Mouse (Mus musculus) heart, embryonic 12.5 days (tissue): ENCODE measurements around the gene Mab21l2. TPM values are rescaled to one million over a fixed set of nuclear protein-coding genes. Genes with fewer than 3 reads are reported as not detected.
A peak's percentile ranks its signal among the peaks of the same experiment; 100 is the strongest.

Source experiments
- ATAC-seq: fragments of 200-750 bp; cut with Nextera tagmentation; 2 replicates; pipeline ENCODE4 v1.8.0; 2017; ENCODE audit warnings: moderate TSS enrichment, moderate library complexity; ENCODE audit not compliant: insufficient number of reproducible peaks, low FRiP score
- H3K27ac ChIP-seq: fragments of 300-500 bp; sonication (generic); 2 replicates; pipeline ENCODE4 v1.5.1; 2016; ENCODE audit warnings: mild to moderate bottlenecking, moderate library complexity; ENCODE audit not compliant: poor library complexity, severe bottlenecking
- H3K27me3 ChIP-seq: fragments of 300-500 bp; sonication (generic); replicated peaks from 2 replicates; pipeline ENCODE4 v1.6.1; 2016; ENCODE audit warnings: mild to moderate bottlenecking, moderate library complexity
- H3K36me3 ChIP-seq: fragments of 300-500 bp; sonication (generic); 2 replicates; pipeline ENCODE4 v1.6.1; 2016; ENCODE audit warnings: mild to moderate bottlenecking, moderate library complexity
- H3K4me1 ChIP-seq: fragments of 300-500 bp; sonication (generic); replicated peaks from 2 replicates; pipeline ENCODE4 v1.6.1; 2016; ENCODE audit warnings: mild to moderate bottlenecking
- H3K4me2 ChIP-seq: fragments of 300-500 bp; sonication (generic); 2 replicates; pipeline ENCODE4 v1.6.1; 2016; ENCODE audit warnings: mild to moderate bottlenecking, moderate library complexity
- H3K4me3 ChIP-seq: fragments of 300-500 bp; sonication (generic); 2 replicates; pipeline ENCODE4 v1.5.1; 2016; ENCODE audit warnings: mild to moderate bottlenecking
- H3K9ac ChIP-seq: fragments of 300-500 bp; sonication (generic); 2 replicates; pipeline ENCODE4 v1.6.1; 2016; ENCODE audit warnings: mild to moderate bottlenecking, moderate library complexity
- H3K9me3 ChIP-seq: fragments of 300-500 bp; sonication (generic); replicated peaks from 2 replicates; pipeline ENCODE4 v1.6.1; 2016; ENCODE audit warnings: mild to moderate bottlenecking, moderate library complexity
- WGBS: fragments of 180-500 bp; shearing (Covaris S2); methylation state at CpG from one replicate; pipeline ENCODE4 v1.1.7; 2016; 5-methylcytosine and 5-hydroxymethylcytosine counted together
- polyA plus RNA-seq: library from polyadenylated mRNA; unstranded; fragments of >200 nt; fragmentation: Nextera tagmentation; extraction: Ambion mirVana; gene quantifications from 2 replicates; pipeline ENCODE4 v1.2.1, GENCODE M21; 2016

Gene Mab21l2
- polyA plus RNA-seq, 1 experiment from 2014 or later = 8.5 TPM

GRCm38 (mm10) chr3:86538645-86539554 is 9.5 kb downstream of the Mab21l2 start:
- Histone ChIP-seq H3K4me3 (no peak overlapping the region), H3K36me3 (no peaks in the 10 kb centered on the region), H3K4me1 (0 out of 2 replicates have a peak, but pooled peaks cover 3% of the 10 kb centered on the region), H3K9ac (no peak overlapping the region), H3K27me3 (no peaks in the 10 kb centered on the region), H3K9me3 (no peaks in the 10 kb centered on the region), H3K4me2 (peak overlapping the region; percentile 21; the same call in 1 of the 2 replicates), H3K27ac (no peak overlapping the region)
- 34% methylated on average over 13 of the region's 13 CpGs for WGBS
- ATAC-seq = no peak

- H3K4me3 ChIP-seq = no peak overlapping the region
- H3K4me1 ChIP-seq = 0 out of 2 replicates have a peak, but pooled peaks cover 3% of the 10 kb centered on the region
- no peaks in the 10 kb centered on the region for H3K36me3 ChIP-seq
- no peak for ATAC-seq
- no peak overlapping the region for H3K27ac ChIP-seq
- H3K9ac ChIP-seq = no peak overlapping the region
- H3K4me2 ChIP-seq = no peak overlapping the region
- H3K9me3 ChIP-seq = no peaks in the 10 kb centered on the region
- 84% methylated on average over 1 of the region's 1 CpGs for WGBS
- H3K27me3 ChIP-seq = no peaks in the 10 kb centered on the region
Observed at GRCm38 (mm10) chr3:86536751-86537150, 11.7 kb downstream of the Mab21l2 start.

- no peak for ATAC-seq
- no peak overlapping the region for H3K27ac ChIP-seq
- 54% methylated on average over 16 of the region's 16 CpGs for WGBS
- no peaks in the 10 kb centered on the region for H3K27me3 ChIP-seq
- no peak overlapping the region for H3K4me3 ChIP-seq
- no peak overlapping the region for H3K9ac ChIP-seq
- H3K36me3 ChIP-seq = no peaks in the 10 kb centered on the region
- H3K9me3 ChIP-seq = no peaks in the 10 kb centered on the region
- peak overlapping the region; percentile 19; the same call in 1 of the 2 replicates for H3K4me2 ChIP-seq
- H3K4me1 ChIP-seq = no peaks in the 10 kb centered on the region
Observed at GRCm38 (mm10) chr3:86531531-86532269, 16.7 kb downstream of the Mab21l2 start.

- no peak overlapping the region for H3K4me3 ChIP-seq
- 79% methylated on average over 3 of the region's 3 CpGs for WGBS
Observed at GRCm38 (mm10) chr3:86522880-86523505, 25.4 kb downstream of the Mab21l2 start.

GRCm38 (mm10) chr3:86518506-86519109 is 29.8 kb downstream of the Mab21l2 start:
- Histone ChIP-seq H3K4me2 (no peak overlapping the region), H3K9me3 (no peaks in the 10 kb centered on the region), H3K4me3 (no peak overlapping the region), H3K27me3 (no peaks in the 10 kb centered on the region), H3K9ac (no peak overlapping the region), H3K4me1 (no peaks in the 10 kb centered on the region), H3K27ac (no peak overlapping the region), H3K36me3 (no peaks in the 10 kb centered on the region)
- no peak for ATAC-seq
- WGBS = 73% methylated on average over 2 of the region's 2 CpGs

More at GRCm38 (mm10) chr3:86522880-86523505, 25.4 kb downstream of the Mab21l2 start:
- no peaks in the 10 kb centered on the region for H3K9me3 ChIP-seq
- H3K4me2 ChIP-seq = no peak overlapping the region
- H3K36me3 ChIP-seq = no peaks in the 10 kb centered on the region
- no peak overlapping the region for H3K27ac ChIP-seq
- no peaks in the 10 kb centered on the region for H3K4me1 ChIP-seq
- no peak overlapping the region for H3K9ac ChIP-seq
- H3K27me3 ChIP-seq = no peaks in the 10 kb centered on the region
- no peak for ATAC-seq

GRCm38 (mm10) chr3:86500586-86500985 is 47.8 kb downstream of the Mab21l2 start:
- no peaks in the 10 kb centered on the region for H3K4me1 ChIP-seq
- H3K4me3 ChIP-seq = no peak overlapping the region
- H3K27me3 ChIP-seq = no peaks in the 10 kb centered on the region
- no peaks in the 10 kb centered on the region for H3K9me3 ChIP-seq
- H3K9ac ChIP-seq = no peak overlapping the region
- no peak overlapping the region for H3K4me2 ChIP-seq
- H3K36me3 ChIP-seq = no peaks in the 10 kb centered on the region
- no peak for ATAC-seq
- no peak overlapping the region for H3K27ac ChIP-seq
